Mouse (Mus musculus) embryonic facial prominence, embryonic 10.5 days (tissue): ENCODE data around the gene Sgcd. TPM values are rescaled to one million over a fixed set of nuclear protein-coding genes. Genes with fewer than 3 reads are reported as not detected.

Source experiments
- DNase-seq: peaks from one replicate; pipeline ENCODE4 v3.0.0-alpha.2; 2017; ENCODE audit warnings: low spot score
- H3K27ac ChIP-seq: fragments of 300-500 bp; sonication (generic); replicated peaks from 2 replicates; pipeline ENCODE4 v1.5.1; 2016; ENCODE audit warnings: mild to moderate bottlenecking
- H3K27me3 ChIP-seq: fragments of 300-500 bp; sonication (generic); replicated peaks from 2 replicates; pipeline ENCODE4 v1.6.1; 2016; ENCODE audit warnings: low read depth, mild to moderate bottlenecking; ENCODE audit not compliant: poor library complexity, severe bottlenecking
- H3K36me3 ChIP-seq: fragments of 300-500 bp; sonication (generic); replicated peaks from 2 replicates; pipeline ENCODE4 v1.6.1; 2016; ENCODE audit warnings: mild to moderate bottlenecking, moderate library complexity
- H3K4me1 ChIP-seq: fragments of 300-500 bp; sonication (generic); 2 replicates; pipeline ENCODE4 v1.6.1; 2016
- H3K4me3 ChIP-seq: fragments of 300-500 bp; sonication (generic); 2 replicates; pipeline ENCODE4 v1.5.1; 2016; ENCODE audit warnings: mild to moderate bottlenecking, moderate library complexity
- H3K9me3 ChIP-seq: fragments of 300-500 bp; sonication (generic); 2 replicates; pipeline ENCODE4 v1.6.1; 2016; ENCODE audit warnings: mild to moderate bottlenecking
- WGBS: fragments of 180-500 bp; shearing (Covaris S2); methylation state at CpG from one replicate; pipeline ENCODE4 v1.1.7; 2016; 5-methylcytosine and 5-hydroxymethylcytosine counted together
- polyA plus RNA-seq: library from polyadenylated mRNA; unstranded; fragments of >200 nt; fragmentation: Nextera tagmentation; extraction: Ambion mirVana; gene quantifications from 2 replicates; pipeline ENCODE4 v1.2.1, GENCODE M21; 2016

Gene Sgcd
- polyA plus RNA-seq, 1 experiment from 2014 or later, result 5.8 TPM

GRCm38 (mm10) chr11:47297805-47298340 lies 690.9 kb downstream of the Sgcd start:
- WGBS, result 94% methylated on average over 1 of the region's 1 CpGs

GRCm38 (mm10) chr11:47294741-47295140 lies 694.0 kb downstream of the Sgcd start:
- 94% methylated on average over 1 of the region's 1 CpGs for WGBS
- Histone ChIP-seq H3K4me3 (no peak overlapping the region), H3K9me3 (no peaks in the 10 kb centered on the region), H3K27me3 (no peaks in the 10 kb centered on the region), H3K4me1 (no peaks in the 10 kb centered on the region), H3K36me3 (no peaks in the 10 kb centered on the region), H3K27ac (no peak overlapping the region)
- no peak for DNase-seq

More at GRCm38 (mm10) chr11:47297805-47298340, 690.9 kb downstream of the Sgcd start:
- Histone ChIP-seq H3K27me3 (no peaks in the 10 kb centered on the region), H3K9me3 (no peaks in the 10 kb centered on the region), H3K4me1 (no peaks in the 10 kb centered on the region), H3K27ac (no peak overlapping the region), H3K36me3 (no peaks in the 10 kb centered on the region), H3K4me3 (no peak overlapping the region)
- no peak for DNase-seq

GRCm38 (mm10) chr11:47276586-47276985 lies 712.2 kb downstream of the Sgcd start:
- H3K27ac ChIP-seq, result no peak overlapping the region
- no peaks in the 10 kb centered on the region for H3K4me1 ChIP-seq
- WGBS, result 40% methylated on average over 4 of the region's 4 CpGs
- no peak overlapping the region for H3K4me3 ChIP-seq
- H3K9me3 ChIP-seq, result no peaks in the 10 kb centered on the region
- no peaks in the 10 kb centered on the region for H3K27me3 ChIP-seq
- no peaks in the 10 kb centered on the region for H3K36me3 ChIP-seq
- no peak for DNase-seq

- no peaks in the 10 kb centered on the region for H3K9me3 ChIP-seq
- no peak overlapping the region for H3K27ac ChIP-seq
- no peaks in the 10 kb centered on the region for H3K27me3 ChIP-seq
- no peaks in the 10 kb centered on the region for H3K4me1 ChIP-seq
- no peaks in the 10 kb centered on the region for H3K36me3 ChIP-seq
- DNase-seq, result no peak
- WGBS, result 93% methylated on average over 4 of the region's 4 CpGs
- H3K4me3 ChIP-seq, result no peak overlapping the region
Measured at GRCm38 (mm10) chr11:47268556-47268955, 720.2 kb downstream of the Sgcd start.

GRCm38 (mm10) chr11:47264267-47264984 lies 724.3 kb downstream of the Sgcd start:
- 83% methylated on average over 9 of the region's 9 CpGs for WGBS
- DNase-seq, result no peak

GRCm38 (mm10) chr11:47250301-47250700 lies 738.5 kb downstream of the Sgcd start:
- no peaks in the 10 kb centered on the region for H3K9me3 ChIP-seq
- H3K27me3 ChIP-seq, result no peaks in the 10 kb centered on the region
- no peaks in the 10 kb centered on the region for H3K36me3 ChIP-seq
- H3K4me3 ChIP-seq, result no peak overlapping the region
- H3K27ac ChIP-seq, result no peak overlapping the region
- H3K4me1 ChIP-seq, result peaks cover 12% of the 10 kb centered on the region
- 59% methylated on average over 7 of the region's 7 CpGs for WGBS
- no peak for DNase-seq

More at GRCm38 (mm10) chr11:47264267-47264984, 724.3 kb downstream of the Sgcd start:
- H3K27me3 ChIP-seq, result no peaks in the 10 kb centered on the region
- no peaks in the 10 kb centered on the region for H3K36me3 ChIP-seq
- no peaks in the 10 kb centered on the region for H3K9me3 ChIP-seq
- H3K4me3 ChIP-seq, result no peak overlapping the region
- no peaks in the 10 kb centered on the region for H3K4me1 ChIP-seq
- H3K27ac ChIP-seq, result no peak overlapping the region

GRCm38 (mm10) chr11:47248345-47248893 lies 740.4 kb downstream of the Sgcd start:
- H3K27ac ChIP-seq, result no peak overlapping the region
- H3K9me3 ChIP-seq, result no peaks in the 10 kb centered on the region
- no peak overlapping the region for H3K4me3 ChIP-seq
- 77% methylated on average over 4 of the region's 4 CpGs for WGBS
- H3K27me3 ChIP-seq, result no peaks in the 10 kb centered on the region
- H3K4me1 ChIP-seq, result peaks cover 12% of the 10 kb centered on the region
- no peak for DNase-seq
- H3K36me3 ChIP-seq, result no peaks in the 10 kb centered on the region

- H3K36me3 ChIP-seq, result no peaks in the 10 kb centered on the region
- H3K9me3 ChIP-seq, result no peaks in the 10 kb centered on the region
- WGBS, result 86% methylated on average over 8 of the region's 8 CpGs
- peaks cover 12% of the 10 kb centered on the region for H3K4me1 ChIP-seq
- H3K27me3 ChIP-seq, result no peaks in the 10 kb centered on the region
- no peak for DNase-seq
- H3K4me3 ChIP-seq, result no peak overlapping the region
- H3K27ac ChIP-seq, result no peak overlapping the region
Measured at GRCm38 (mm10) chr11:47247703-47248344, 740.9 kb downstream of the Sgcd start.

- Histone ChIP-seq H3K4me1 (no peaks in the 10 kb centered on the region), H3K36me3 (no peaks in the 10 kb centered on the region), H3K9me3 (no peaks in the 10 kb centered on the region), H3K4me3 (no peak overlapping the region), H3K27ac (no peak overlapping the region), H3K27me3 (no peaks in the 10 kb centered on the region)
- no peak for DNase-seq
- WGBS, result 62% methylated on average over 1 of the region's 1 CpGs
Measured at GRCm38 (mm10) chr11:47242401-47242800, 746.4 kb downstream of the Sgcd start.

GRCm38 (mm10) chr11:47228222-47228621 lies 760.5 kb downstream of the Sgcd start:
- no peaks in the 10 kb centered on the region for H3K36me3 ChIP-seq
- no peaks in the 10 kb centered on the region for H3K27me3 ChIP-seq
- no peak overlapping the region for H3K4me3 ChIP-seq
- no peaks in the 10 kb centered on the region for H3K4me1 ChIP-seq
- no peaks in the 10 kb centered on the region for H3K9me3 ChIP-seq
- H3K27ac ChIP-seq, result no peak overlapping the region
- WGBS, result 64% methylated on average over 1 of the region's 1 CpGs
- no peak for DNase-seq

GRCm38 (mm10) chr11:47224148-47224547 lies 764.6 kb downstream of the Sgcd start:
- no peak overlapping the region for H3K27ac ChIP-seq
- no peak overlapping the region for H3K4me3 ChIP-seq
- H3K4me1 ChIP-seq, result no peaks in the 10 kb centered on the region
- no peak for DNase-seq
- 71% methylated on average over 2 of the region's 2 CpGs for WGBS
- no peaks in the 10 kb centered on the region for H3K36me3 ChIP-seq
- H3K9me3 ChIP-seq, result no peaks in the 10 kb centered on the region
- no peaks in the 10 kb centered on the region for H3K27me3 ChIP-seq

- H3K36me3 ChIP-seq, result no peaks in the 10 kb centered on the region
- WGBS, result 88% methylated on average over 8 of the region's 8 CpGs
- no peaks in the 10 kb centered on the region for H3K9me3 ChIP-seq
- DNase-seq, result no peak
- H3K27ac ChIP-seq, result no peak overlapping the region
- 0 out of 2 replicates have a peak, but pooled peaks cover under 1% of the 10 kb centered on the region for H3K4me1 ChIP-seq
- no peak overlapping the region for H3K4me3 ChIP-seq
- no peaks in the 10 kb centered on the region for H3K27me3 ChIP-seq
Measured at GRCm38 (mm10) chr11:47211531-47211930, 777.2 kb downstream of the Sgcd start.
